Mouse (Mus musculus): ENCODE measurements at regions not wholly inside any gene's neighbourhood (a gene's known extent, or its start where the extent isn't known, plus 50 kb on each side); places are given as distances from the start of the nearest gene placed in this dataset.

- no peak for DNase-seq
Observed at GRCm38 (mm10) chr7:89088141-89088540, 315.9 kb downstream of the Tmem135 start.

DNA sequence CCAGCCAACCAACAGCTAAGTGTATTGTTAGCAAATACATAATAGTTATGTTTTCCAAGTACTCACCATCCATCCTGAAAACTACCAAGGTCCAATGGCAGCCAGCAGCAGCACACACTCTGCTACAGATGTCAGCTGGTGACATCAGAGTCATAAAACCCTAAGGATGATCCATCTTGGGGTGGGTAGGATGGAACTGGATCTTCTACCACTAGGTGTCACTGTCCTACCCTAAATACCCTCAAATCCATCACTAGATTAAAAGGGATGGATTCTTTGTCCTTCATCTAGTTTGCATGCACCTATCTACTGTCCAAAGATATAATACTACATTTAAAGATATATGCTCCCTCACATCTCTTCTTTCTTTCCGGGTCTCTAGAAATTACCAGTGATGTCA lies 317.7 kb downstream of the Tmem135 start:
- DNase-seq = peak; percentile 20 to 29

GRCm38 (mm10) chr7:89073939-89074690 lies 329.9 kb downstream of the Tmem135 start:
- DNase-seq = no peak

GRCm38 (mm10) chr7:89070030-89070429 lies 334.0 kb downstream of the Tmem135 start:
- DNase-seq = no peak

DNA sequence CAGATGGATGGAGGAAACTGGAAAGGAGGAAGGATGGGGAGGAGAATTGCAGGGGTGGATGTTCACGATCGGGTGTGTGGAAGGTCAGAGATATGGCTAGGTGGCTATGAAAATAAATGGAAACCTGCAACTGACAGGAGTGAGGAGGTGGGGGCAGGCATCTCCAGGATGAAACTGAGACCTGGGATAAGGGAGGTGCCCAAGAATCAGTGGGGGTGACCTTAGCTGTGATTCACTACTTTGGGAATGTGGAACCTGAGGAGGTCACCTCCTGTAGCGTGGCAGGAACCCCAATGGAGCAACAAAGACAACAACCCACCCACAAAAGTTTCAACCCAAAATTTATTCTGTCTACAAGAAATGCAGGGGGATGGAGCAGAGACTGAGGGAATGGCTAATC lies 339.6 kb downstream of the Tmem135 start:
- DNase-seq = no peak

DNA sequence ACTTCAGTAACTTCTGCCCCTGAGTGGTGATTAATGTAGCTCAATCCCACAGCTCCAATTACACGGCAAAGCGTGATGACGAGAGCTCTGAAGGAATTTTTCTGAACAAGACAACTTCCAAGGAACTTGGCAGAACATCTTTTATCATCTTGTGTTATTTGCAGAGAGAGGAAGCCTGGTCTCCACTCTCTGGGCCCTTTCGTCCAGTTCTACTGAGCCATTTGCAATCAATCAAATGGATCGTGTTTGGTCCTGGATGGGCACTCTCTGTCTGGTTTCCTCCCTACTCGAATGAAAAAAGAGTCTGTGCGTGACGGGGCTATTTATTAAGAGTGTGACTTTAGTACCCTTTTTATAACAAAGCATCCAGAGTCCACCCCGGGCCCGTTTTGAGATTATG lies 340.4 kb downstream of the Tmem135 start:
- DNase-seq = no peak

- DNase-seq = no peak
Observed at GRCm38 (mm10) chr7:89054494-89054893, 349.5 kb downstream of the Tmem135 start.

- DNase-seq = no peak
Observed at GRCm38 (mm10) chr7:89051240-89051639, 352.8 kb downstream of the Tmem135 start.

- DNase-seq = no peak
Observed at GRCm38 (mm10) chr7:89046405-89047217, 357.4 kb downstream of the Tmem135 start.

DNA sequence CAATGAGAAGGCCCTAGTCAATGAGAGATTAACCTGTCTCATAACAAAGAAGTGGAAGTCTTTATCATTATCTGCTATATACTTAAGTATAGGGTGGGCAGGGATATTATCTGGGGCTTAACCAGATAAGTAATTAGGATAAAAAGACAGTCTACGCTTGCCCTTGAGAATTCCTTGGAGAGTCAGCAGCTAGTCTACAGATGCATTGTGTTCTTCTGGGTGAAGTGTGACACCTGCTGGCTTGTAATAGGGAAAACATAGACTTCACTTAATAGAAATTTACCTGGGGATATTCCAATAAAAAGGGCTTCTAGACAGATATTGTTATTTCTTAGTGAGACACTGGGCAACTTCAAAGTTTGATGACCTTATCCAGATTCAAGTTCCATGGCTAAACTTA lies 361.0 kb downstream of the Tmem135 start:
- DNase-seq = no peak

DNA sequence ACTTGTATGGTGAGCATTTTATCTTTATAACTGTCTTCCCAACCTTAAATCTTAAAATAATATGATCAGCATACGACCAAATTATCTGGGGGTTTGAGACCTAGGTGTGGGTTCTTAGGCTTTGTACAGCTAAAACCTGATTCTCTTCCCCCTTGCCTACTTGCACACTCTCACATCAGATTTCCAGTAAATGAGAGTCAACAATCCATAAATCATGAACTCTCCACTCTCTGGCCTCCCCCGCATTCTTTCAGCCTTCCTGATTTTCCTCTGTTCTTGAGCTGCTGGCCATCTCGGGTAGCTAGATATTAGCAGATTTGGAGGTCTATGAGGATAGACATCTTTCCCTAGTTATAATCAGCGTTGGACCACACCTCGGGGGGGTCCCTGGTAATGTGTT lies 362.7 kb downstream of the Tmem135 start:
- no peak for DNase-seq

DNA sequence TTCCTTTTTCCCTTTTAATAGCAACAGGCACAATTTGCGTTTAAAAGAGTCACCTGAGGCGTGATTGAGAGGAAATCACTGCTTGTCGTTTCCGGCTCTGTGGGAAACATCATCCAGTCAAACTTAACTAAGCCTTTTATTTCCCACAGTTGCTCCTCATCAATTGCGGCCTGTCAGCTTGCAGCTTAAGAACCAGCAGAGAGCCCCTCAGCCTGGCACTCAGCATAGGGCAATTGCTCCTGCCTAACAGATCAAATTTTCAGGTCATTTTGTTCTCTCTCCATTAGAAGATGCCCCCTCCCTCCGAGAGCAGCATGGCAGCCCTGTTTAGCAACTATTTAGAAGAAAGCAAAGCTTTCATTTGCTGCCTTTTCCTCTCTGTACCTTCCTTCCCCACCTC lies 363.9 kb downstream of the Tmem135 start:
- no peak for DNase-seq

GRCm38 (mm10) chr7:89035138-89035996 lies 368.7 kb downstream of the Tmem135 start:
- no peak for DNase-seq

- DNase-seq = no peak
Observed at GRCm38 (mm10) chr7:89023230-89024030, 380.6 kb downstream of the Tmem135 start.

GRCm38 (mm10) chr7:88998815-88999392 lies 405.1 kb downstream of the Tmem135 start:
- no peak for DNase-seq

DNA sequence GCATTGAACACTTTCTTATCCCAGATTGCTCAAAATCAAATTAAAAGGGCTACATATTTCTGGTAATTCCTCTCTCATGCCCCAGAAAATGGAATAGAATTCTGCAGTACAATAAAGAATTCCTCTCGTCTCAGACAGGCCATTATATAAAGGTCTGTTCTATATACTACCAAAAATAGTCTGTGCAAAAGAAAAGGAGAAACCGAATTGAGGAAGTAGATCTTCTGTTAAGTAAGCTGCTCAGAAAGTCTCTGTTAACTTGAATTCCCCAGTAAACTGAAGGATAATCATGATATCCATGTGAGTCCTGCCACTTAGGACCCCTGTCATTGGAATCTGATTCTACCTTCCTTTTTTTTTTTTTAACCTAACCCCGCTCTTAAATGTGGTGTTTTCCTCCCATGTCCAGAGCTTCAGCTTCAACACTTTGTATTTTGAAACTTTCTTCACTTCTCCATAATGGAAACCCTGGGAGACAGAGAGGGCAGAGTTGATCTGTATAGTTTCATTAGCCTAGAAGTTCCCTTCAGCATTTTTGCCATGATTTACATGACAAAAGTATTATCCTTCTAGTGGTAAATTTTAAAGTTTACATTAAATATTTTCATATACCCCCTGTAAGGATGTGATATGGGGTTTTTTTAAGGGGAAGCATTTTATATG lies 406.1 kb downstream of the Tmem135 start:
- no peak for DNase-seq

DNA sequence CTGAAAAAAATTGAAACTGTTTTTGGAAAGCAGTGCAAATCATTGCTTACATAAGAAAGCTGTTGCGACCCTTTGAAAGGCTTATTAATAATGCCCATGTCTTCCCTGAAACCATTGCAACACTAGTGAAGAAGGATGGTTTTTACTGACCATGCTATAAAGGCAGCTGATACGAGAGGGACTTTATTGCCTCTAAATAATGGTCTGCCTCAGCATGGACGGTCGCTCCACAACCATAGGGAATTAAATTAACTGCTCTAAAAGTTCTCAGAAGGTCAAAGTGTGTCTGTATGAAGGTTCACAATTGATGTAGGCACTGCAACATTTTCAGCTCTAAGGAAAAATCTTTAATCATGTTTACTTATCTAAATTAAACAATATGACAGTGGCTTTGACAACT lies 429.6 kb downstream of the Tmem135 start:
- DNase-seq = no peak

GRCm38 (mm10) chr7:88960841-88961240 lies 443.2 kb downstream of the Tmem135 start:
- DNase-seq = no peak

DNA sequence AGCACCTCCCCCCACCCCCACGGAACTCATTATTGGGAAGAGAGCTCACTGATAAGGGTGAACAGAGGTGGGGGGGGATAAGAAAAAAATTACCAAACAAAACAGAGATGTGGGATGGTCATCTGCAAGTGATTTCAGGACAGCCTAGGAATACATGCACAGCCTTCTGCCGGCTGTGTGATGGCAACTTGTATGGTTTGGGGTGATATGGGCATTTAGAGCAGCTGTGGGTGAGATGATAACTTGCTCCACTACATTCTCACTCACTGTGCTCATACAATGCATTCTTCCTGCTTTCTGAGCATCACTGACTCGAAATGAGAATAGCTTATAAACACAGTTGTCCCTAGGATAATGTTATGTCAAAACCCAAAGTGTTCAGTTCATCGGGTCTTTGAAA lies 443.8 kb downstream of the Tmem135 start:
- DNase-seq = no peak

GRCm38 (mm10) chr7:88959332-88960124 lies 444.5 kb downstream of the Tmem135 start:
- no peak for DNase-seq

DNA sequence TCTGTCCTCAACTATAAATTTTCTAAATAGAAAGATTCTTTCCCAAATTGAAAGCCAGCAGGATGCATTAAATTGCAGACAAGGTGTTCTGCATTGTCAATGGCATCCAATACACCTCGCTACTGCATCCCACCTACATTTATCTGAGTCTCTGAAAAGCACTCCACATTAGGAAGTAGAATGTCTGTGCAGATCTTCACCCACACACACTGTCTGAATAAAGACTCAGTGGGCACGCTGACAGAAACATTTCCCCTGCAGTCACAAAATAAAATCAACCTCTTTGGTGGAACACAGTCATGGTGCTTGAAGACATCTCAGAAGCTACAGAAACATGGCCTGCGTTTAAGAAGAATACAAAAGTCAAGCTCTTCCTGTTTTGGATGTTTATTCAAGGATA lies 449.0 kb downstream of the Tmem135 start:
- DNase-seq = no peak
